Mouse (Mus musculus): ENCODE data around the gene Tmem143. TPM values are rescaled to one million over a fixed set of nuclear protein-coding genes. Genes with fewer than 3 reads are reported as not detected.
"Not testable (repeated sequence)": the region's sequence is repeated elsewhere in the genome, so short reads cannot be mapped to it uniquely, and the experiment has no call there.

The Tmem143 gene
- polyA plus RNA-seq, 1 experiment from 2014 or later, result 7.1 TPM

GRCm38 (mm10) chr7:45878278-45878677 is 18.5 kb upstream of the Tmem143 start, which contains the start of gene Grin2d:
Gene Grin2d, minus strand, starts transcription at chr7:45878378.
- H3K27ac ChIP-seq (ENCODE audit: low read length); H3K9me3 ChIP-seq (ENCODE audit: low read length): not testable (repeated sequence)
- 91% methylated on average over 1 of the region's 1 CpGs for WGBS

GRCm38 (mm10) chr7:45880531-45880930 is 16.2 kb upstream of the Tmem143 start:
- Histone ChIP-seq H3K9me3 (ENCODE audit: low read length) (no peaks in the 10 kb centered on the region), H3K4me3 (ENCODE audit: low read length) (no peak overlapping the region), H3K27me3 (ENCODE audit: insufficient read depth, low read length) (no peaks in the 10 kb centered on the region), H3K36me3 (ENCODE audit: insufficient read depth, low read length) (peaks cover 89% of the 10 kb centered on the region), H3K9ac (replicated peaks; ENCODE audit: low read length) (no peak overlapping the region), H3K4me2 (replicated peaks; ENCODE audit: low read depth, low read length) (no peak overlapping the region), H3K27ac (ENCODE audit: low read length) (no peak overlapping the region), H3K4me1 (ENCODE audit: insufficient read depth, low read length) (no peaks in the 10 kb centered on the region)
- WGBS, result 98% methylated on average over 4 of the region's 4 CpGs
- ATAC-seq (ENCODE audit: low FRiP score, low TSS enrichment), result no peak

More at GRCm38 (mm10) chr7:45878278-45878677, 18.5 kb upstream of the Tmem143 start, which contains the start of gene Grin2d:
- not testable (repeated sequence) for H3K4me3 ChIP-seq (ENCODE audit: low read length); H3K4me2 ChIP-seq (replicated peaks; ENCODE audit: low read depth, low read length); H3K9ac ChIP-seq (replicated peaks; ENCODE audit: low read length); H3K27me3 ChIP-seq (ENCODE audit: insufficient read depth, low read length); ATAC-seq (ENCODE audit: low FRiP score, low TSS enrichment)
- Histone ChIP-seq H3K36me3 (ENCODE audit: insufficient read depth, low read length) (peaks cover 84% of the 10 kb centered on the region), H3K4me1 (ENCODE audit: insufficient read depth, low read length) (peaks cover 15% of the 10 kb centered on the region)

GRCm38 (mm10) chr7:45881011-45881410 is 15.7 kb upstream of the Tmem143 start:
- no peak for ATAC-seq (ENCODE audit: low FRiP score, low TSS enrichment)
- H3K4me1 ChIP-seq (ENCODE audit: insufficient read depth, low read length), result no peaks in the 10 kb centered on the region
- H3K4me2 ChIP-seq (replicated peaks; ENCODE audit: low read depth, low read length), result no peak overlapping the region
- WGBS, result 94% methylated on average over 2 of the region's 2 CpGs
- H3K36me3 ChIP-seq (ENCODE audit: insufficient read depth, low read length), result peaks cover 88% of the 10 kb centered on the region
- H3K9me3 ChIP-seq (ENCODE audit: low read length), result no peaks in the 10 kb centered on the region
- no peak overlapping the region for H3K4me3 ChIP-seq (ENCODE audit: low read length)
- H3K27ac ChIP-seq (ENCODE audit: low read length), result no peak overlapping the region
- H3K27me3 ChIP-seq (ENCODE audit: insufficient read depth, low read length), result no peaks in the 10 kb centered on the region
- no peak overlapping the region for H3K9ac ChIP-seq (replicated peaks; ENCODE audit: low read length)

- 35% methylated on average over 3 of the region's 3 CpGs for WGBS
- Histone ChIP-seq H3K9ac (replicated peaks; ENCODE audit: low read length) (no peak overlapping the region), H3K9me3 (ENCODE audit: low read length) (no peaks in the 10 kb centered on the region), H3K27me3 (ENCODE audit: insufficient read depth, low read length) (no peaks in the 10 kb centered on the region), H3K4me2 (replicated peaks; ENCODE audit: low read depth, low read length) (no peak overlapping the region), H3K4me3 (ENCODE audit: low read length) (no peak overlapping the region), H3K27ac (ENCODE audit: low read length) (no peak overlapping the region), H3K4me1 (ENCODE audit: insufficient read depth, low read length) (no peaks in the 10 kb centered on the region), H3K36me3 (ENCODE audit: insufficient read depth, low read length) (peaks cover 36% of the 10 kb centered on the region)
- ATAC-seq (ENCODE audit: low FRiP score, low TSS enrichment), result no peak
Observed at GRCm38 (mm10) chr7:45887246-45887645, 9.5 kb upstream of the Tmem143 start.

- Histone ChIP-seq H3K9ac (replicated peaks; ENCODE audit: low read length) (no peak overlapping the region), H3K27me3 (ENCODE audit: insufficient read depth, low read length) (no peaks in the 10 kb centered on the region), H3K9me3 (ENCODE audit: low read length) (no peaks in the 10 kb centered on the region), H3K4me2 (replicated peaks; ENCODE audit: low read depth, low read length) (no peak overlapping the region), H3K4me1 (ENCODE audit: insufficient read depth, low read length) (peaks cover 1% of the 10 kb centered on the region), H3K27ac (ENCODE audit: low read length) (no peak overlapping the region), H3K36me3 (ENCODE audit: insufficient read depth, low read length) (no peaks in the 10 kb centered on the region), H3K4me3 (ENCODE audit: low read length) (no peak overlapping the region)
- WGBS, result 77% methylated on average over 2 of the region's 2 CpGs
- no peak for ATAC-seq (ENCODE audit: low FRiP score, low TSS enrichment)
Observed at GRCm38 (mm10) chr7:45892651-45893050, 4.1 kb upstream of the Tmem143 start.

GRCm38 (mm10) chr7:45895931-45896516 is 717 bp upstream of the Tmem143 start:
- ATAC-seq (ENCODE audit: low FRiP score, low TSS enrichment), result peak; percentile 26
- Histone ChIP-seq H3K36me3 (ENCODE audit: insufficient read depth, low read length) (no peaks in the 10 kb centered on the region), H3K27me3 (ENCODE audit: insufficient read depth, low read length) (no peaks in the 10 kb centered on the region), H3K9ac (replicated peaks; ENCODE audit: low read length) (peak overlapping the region; percentile 42; the same call in 1 of the 2 replicates), H3K27ac (ENCODE audit: low read length) (peak overlapping the region; percentile 57; the same call in 1 of the 2 replicates), H3K4me1 (ENCODE audit: insufficient read depth, low read length) (peaks cover 6% of the 10 kb centered on the region), H3K9me3 (ENCODE audit: low read length) (no peaks in the 10 kb centered on the region), H3K4me3 (ENCODE audit: low read length) (peak overlapping the region; percentile 58), H3K4me2 (replicated peaks; ENCODE audit: low read depth, low read length) (peak overlapping the region; percentile 83)
- WGBS, result 74% methylated on average over 6 of the region's 6 CpGs

- Histone ChIP-seq H3K36me3 (ENCODE audit: insufficient read depth, low read length) (no peaks in the 10 kb centered on the region), H3K4me3 (ENCODE audit: low read length) (peak overlapping the region; percentile 58), H3K9me3 (ENCODE audit: low read length) (no peaks in the 10 kb centered on the region), H3K27ac (ENCODE audit: low read length) (peak overlapping the region; percentile 88), H3K4me1 (ENCODE audit: insufficient read depth, low read length) (peaks cover 6% of the 10 kb centered on the region), H3K9ac (replicated peaks; ENCODE audit: low read length) (peak overlapping the region; percentile 76), H3K4me2 (replicated peaks; ENCODE audit: low read depth, low read length) (peak overlapping the region; percentile 83), H3K27me3 (ENCODE audit: insufficient read depth, low read length) (no peaks in the 10 kb centered on the region)
- 1% methylated on average over 19 of the region's 19 CpGs for WGBS
- ATAC-seq (ENCODE audit: low FRiP score, low TSS enrichment), result peak; percentile 75
Observed at GRCm38 (mm10) chr7:45897258-45897757, 567 bp downstream of the Tmem143 start.

GRCm38 (mm10) chr7:45898125-45898524 is 1.4 kb downstream of the Tmem143 start:
- H3K4me3 ChIP-seq (ENCODE audit: low read length), result not testable (repeated sequence)
- peak overlapping the region; percentile 88; the same call in 1 of the 2 replicates for H3K27ac ChIP-seq (ENCODE audit: low read length)

GRCm38 (mm10) chr7:45901562-45901961 is 4.8 kb downstream of the Tmem143 start:
- Histone ChIP-seq H3K4me2 (replicated peaks; ENCODE audit: low read depth, low read length) (no peak overlapping the region), H3K36me3 (ENCODE audit: insufficient read depth, low read length) (no peaks in the 10 kb centered on the region), H3K4me1 (ENCODE audit: insufficient read depth, low read length) (peaks cover 6% of the 10 kb centered on the region), H3K27ac (ENCODE audit: low read length) (no peak overlapping the region), H3K9me3 (ENCODE audit: low read length) (no peaks in the 10 kb centered on the region), H3K27me3 (ENCODE audit: insufficient read depth, low read length) (no peaks in the 10 kb centered on the region), H3K4me3 (ENCODE audit: low read length) (no peak overlapping the region), H3K9ac (replicated peaks; ENCODE audit: low read length) (no peak overlapping the region)
- no peak for ATAC-seq (ENCODE audit: low FRiP score, low TSS enrichment)
- WGBS, result 56% methylated on average over 5 of the region's 5 CpGs

More at GRCm38 (mm10) chr7:45898125-45898524, 1.4 kb downstream of the Tmem143 start:
- not testable (repeated sequence) for H3K9me3 ChIP-seq (ENCODE audit: low read length); H3K4me1 ChIP-seq (ENCODE audit: insufficient read depth, low read length); H3K27me3 ChIP-seq (ENCODE audit: insufficient read depth, low read length); H3K36me3 ChIP-seq (ENCODE audit: insufficient read depth, low read length); ATAC-seq (ENCODE audit: low FRiP score, low TSS enrichment)
- peak overlapping the region; percentile 76; the same call in 1 of the 2 replicates for H3K9ac ChIP-seq (replicated peaks; ENCODE audit: low read length)
- peak overlapping the region; percentile 83 for H3K4me2 ChIP-seq (replicated peaks; ENCODE audit: low read depth, low read length)
- whole genome bisulfite sequencing, result 50% methylated on average over 4 of the region's 4 CpGs

GRCm38 (mm10) chr7:45902481-45903002 is 5.8 kb downstream of the Tmem143 start:
- Histone ChIP-seq H3K36me3 (ENCODE audit: insufficient read depth, low read length) (no peaks in the 10 kb centered on the region), H3K4me2 (replicated peaks; ENCODE audit: low read depth, low read length) (no peak overlapping the region), H3K9ac (replicated peaks; ENCODE audit: low read length) (no peak overlapping the region), H3K4me3 (ENCODE audit: low read length) (no peak overlapping the region), H3K27me3 (ENCODE audit: insufficient read depth, low read length) (no peaks in the 10 kb centered on the region), H3K4me1 (ENCODE audit: insufficient read depth, low read length) (peaks cover 5% of the 10 kb centered on the region), H3K9me3 (ENCODE audit: low read length) (no peaks in the 10 kb centered on the region), H3K27ac (ENCODE audit: low read length) (no peak overlapping the region)
- WGBS, result 69% methylated on average over 12 of the region's 12 CpGs
- no peak for ATAC-seq (ENCODE audit: low FRiP score, low TSS enrichment)

Data from kidney, embryonic 16.5 days (tissue).